Mouse (Mus musculus) 416B (cell line): ENCODE results near the gene Fbxo2.

Experiments
- DNase-seq: peaks from one replicate; pipeline ENCODE4 v3.0.0; 2011; ENCODE audit warnings: low read depth

Gene Fbxo2

GRCm38 (mm10) chr4:148143721-148144120 lies 16.7 kb upstream of the Fbxo2 start:
- no peak for DNase-seq

- DNase-seq: no peak
Measured at GRCm38 (mm10) chr4:148147714-148148113, 12.7 kb upstream of the Fbxo2 start.

GRCm38 (mm10) chr4:148149540-148149939 lies 10.9 kb upstream of the Fbxo2 start:
- no peak for DNase-seq

GRCm38 (mm10) chr4:148150242-148150641 lies 10.2 kb upstream of the Fbxo2 start:
- DNase-seq: no peak

GRCm38 (mm10) chr4:148150953-148151266 lies 9.5 kb upstream of the Fbxo2 start:
- no peak for DNase-seq

GRCm38 (mm10) chr4:148151267-148152168 lies 8.9 kb upstream of the Fbxo2 start, which contains the start of gene Fbxo6:
TSS of gene Fbxo6 (minus strand) at chr4:148152140.
- peak; percentile 97 for DNase-seq

- DNase-seq: no peak
Measured at GRCm38 (mm10) chr4:148152547-148152946, 7.9 kb upstream of the Fbxo2 start.

- no peak for DNase-seq
Measured at GRCm38 (mm10) chr4:148154006-148154405, 6.4 kb upstream of the Fbxo2 start.

- DNase-seq: peak; percentile 59
Measured at GRCm38 (mm10) chr4:148154982-148155381, 5.4 kb upstream of the Fbxo2 start.

GRCm38 (mm10) chr4:148158436-148159348 lies 1.7 kb upstream of the Fbxo2 start:
- DNase-seq: no peak

GRCm38 (mm10) chr4:148159544-148160435 lies 631 bp upstream of the Fbxo2 start:
- peak; percentile 98 for DNase-seq

GRCm38 (mm10) chr4:148164002-148164439 lies 3.6 kb downstream of the Fbxo2 start:
- peak; percentile 85 for DNase-seq

GRCm38 (mm10) chr4:148164461-148164860 lies 4.0 kb downstream of the Fbxo2 start:
- no peak for DNase-seq

GRCm38 (mm10) chr4:148165551-148165950 lies 5.1 kb downstream of the Fbxo2 start:
- DNase-seq: no peak

- DNase-seq: no peak
Measured at GRCm38 (mm10) chr4:148166431-148166830, 6.0 kb downstream of the Fbxo2 start.

GRCm38 (mm10) chr4:148166986-148167385 lies 6.6 kb downstream of the Fbxo2 start:
- DNase-seq: peak; percentile 72

GRCm38 (mm10) chr4:148168287-148168686 lies 7.9 kb downstream of the Fbxo2 start:
- peak; percentile 93 for DNase-seq

GRCm38 (mm10) chr4:148169586-148169985 lies 9.2 kb downstream of the Fbxo2 start:
- DNase-seq: peak; percentile 86

GRCm38 (mm10) chr4:148170842-148171241 lies 10.4 kb downstream of the Fbxo2 start:
- peak; percentile 73 for DNase-seq

- DNase-seq: no peak
Measured at GRCm38 (mm10) chr4:148171261-148171660, 10.8 kb downstream of the Fbxo2 start.

- no peak for DNase-seq
Measured at GRCm38 (mm10) chr4:148173811-148174494, 13.5 kb downstream of the Fbxo2 start.
